Mouse (Mus musculus) heart, embryonic 12.5 days (tissue): Measurements from ENCODE around the gene Sds. TPM values are rescaled to one million over a fixed set of nuclear protein-coding genes. Genes with fewer than 3 reads are reported as not detected.

Experiments
- polyA plus RNA-seq: library from polyadenylated mRNA; unstranded; fragments of >200 nt; fragmentation: Nextera tagmentation; extraction: Ambion mirVana; gene quantifications from 2 replicates; pipeline ENCODE4 v1.2.1, GENCODE M21; 2016

Sds gene
- polyA plus RNA-seq, 1 experiment from 2014 or later = not detected

Other genes with a start within 250 kb of the Sds start
- gene Lhx5, start 44.8 kb upstream of the Sds start, polyA plus RNA-seq = 0.11 TPM in 1 of 2 replicates, not detected in the other
- 9.1 and 10.6 TPM in 2 replicates for gene Sdsl, start 3.7 kb upstream of the Sds start, polyA plus RNA-seq
- 47.4 and 50.6 TPM in 2 replicates for gene Plbd2, start 27.1 kb downstream of the Sds start, polyA plus RNA-seq
- 4.3 and 4.5 TPM in 2 replicates for gene Slc8b1, start 34.6 kb downstream of the Sds start, polyA plus RNA-seq
- gene Tpcn1, start 112.1 kb downstream of the Sds start, polyA plus RNA-seq = 17.1 and 17.3 TPM in 2 replicates
- gene Iqcd, start 112.5 kb downstream of the Sds start, polyA plus RNA-seq = 0.19 and 0.33 TPM in 2 replicates
- gene Rita1, start 136.1 kb downstream of the Sds start, polyA plus RNA-seq = 9.1 and 10.8 TPM in 2 replicates
- gene Ddx54, start 136.2 kb downstream of the Sds start, polyA plus RNA-seq = 38.7 and 38.8 TPM in 2 replicates
- not detected in 2 replicates for gene Cfap73, start 157.7 kb downstream of the Sds start, polyA plus RNA-seq
- 0.21 TPM in 1 of 2 replicates, not detected in the other for gene Rasal1, start 172.3 kb downstream of the Sds start, polyA plus RNA-seq
- 0.24 and 0.28 TPM in 2 replicates for gene Dtx1, start 235.4 kb downstream of the Sds start, polyA plus RNA-seq